Mouse (Mus musculus): ENCODE measurements around the gene Uprt. TPM values are rescaled to one million over a fixed set of nuclear protein-coding genes. Genes with fewer than 3 reads are reported as not detected.

Uprt gene
- not detected in 2 replicates for polyA plus RNA-seq (2012)

- no peak for TF ChIP-seq GATA1 (IDR thresholded peaks at IDR 0.05; ENCODE audit: low read length)
- no peak for TF ChIP-seq TAL1 (IDR thresholded peaks at IDR 0.05; ENCODE audit: low read length)
- Histone ChIP-seq H3K27me3 (ENCODE audit: control insufficient read depth) (peaks cover 11% of the 10 kb centered on the region), H3K36me3 (ENCODE audit: control insufficient read depth) (no peaks in the 10 kb centered on the region), H3K4me1 (ENCODE audit: control insufficient read depth) (peaks cover 17% of the 10 kb centered on the region), H3K9me3 (ENCODE audit: control insufficient read depth, low read length) (peaks cover 3% of the 10 kb centered on the region; the same call in 1 of the 2 replicates), H3K4me3 (replicated peaks) (peak within 1 kb of the TSS; percentile 71)
Measured at GRCm38 (mm10) chrX:104482572-104483443, at the start of gene Uprt. Gene Uprt (plus strand): TSS chrX:104482818.

GRCm38 (mm10) chrX:104433456-104433855 is 49.2 kb upstream of the Uprt start:
- H3K4me3 ChIP-seq (replicated peaks) = no peak overlapping the region
- TF ChIP-seq GATA1 (IDR thresholded peaks at IDR 0.05; ENCODE audit: low read length) (no peak), TAL1 (IDR thresholded peaks at IDR 0.05; ENCODE audit: low read length) (no peak)

GRCm38 (mm10) chrX:104452433-104452832 is 30.2 kb upstream of the Uprt start:
- Histone ChIP-seq H3K4me1 (ENCODE audit: control insufficient read depth) (no peaks in the 10 kb centered on the region), H3K4me3 (replicated peaks) (no peak overlapping the region), H3K36me3 (ENCODE audit: control insufficient read depth) (no peaks in the 10 kb centered on the region), H3K9me3 (ENCODE audit: control insufficient read depth, low read length) (no peaks in the 10 kb centered on the region), H3K27me3 (ENCODE audit: control insufficient read depth) (peaks cover 3% of the 10 kb centered on the region; the same call in 1 of the 2 replicates)
- TF ChIP-seq GATA1 (IDR thresholded peaks at IDR 0.05; ENCODE audit: low read length) (no peak), TAL1 (IDR thresholded peaks at IDR 0.05; ENCODE audit: low read length) (no peak)

More at GRCm38 (mm10) chrX:104433456-104433855, 49.2 kb upstream of the Uprt start:
- H3K36me3 ChIP-seq (ENCODE audit: control insufficient read depth) = no peaks in the 10 kb centered on the region
- H3K27me3 ChIP-seq (ENCODE audit: control insufficient read depth) = peaks cover 5% of the 10 kb centered on the region; the same call in 1 of the 2 replicates
- H3K4me1 ChIP-seq (ENCODE audit: control insufficient read depth) = no peaks in the 10 kb centered on the region
- H3K9me3 ChIP-seq (ENCODE audit: control insufficient read depth, low read length) = no peaks in the 10 kb centered on the region

GRCm38 (mm10) chrX:104461755-104462154 is 20.9 kb upstream of the Uprt start:
- Histone ChIP-seq H3K36me3 (ENCODE audit: control insufficient read depth) (no peaks in the 10 kb centered on the region), H3K27me3 (ENCODE audit: control insufficient read depth) (no peaks in the 10 kb centered on the region; the same call in 1 of the 2 replicates), H3K4me1 (ENCODE audit: control insufficient read depth) (no peaks in the 10 kb centered on the region), H3K4me3 (replicated peaks) (no peak overlapping the region), H3K9me3 (ENCODE audit: control insufficient read depth, low read length) (no peaks in the 10 kb centered on the region)
- TF ChIP-seq GATA1 (IDR thresholded peaks at IDR 0.05; ENCODE audit: low read length) (no peak), TAL1 (IDR thresholded peaks at IDR 0.05; ENCODE audit: low read length) (no peak)

GRCm38 (mm10) chrX:104464376-104464775 is 18.2 kb upstream of the Uprt start:
- TF ChIP-seq TAL1 (IDR thresholded peaks at IDR 0.05; ENCODE audit: low read length) = no peak
- no peak for TF ChIP-seq GATA1 (IDR thresholded peaks at IDR 0.05; ENCODE audit: low read length)
- no peaks in the 10 kb centered on the region for H3K9me3 ChIP-seq (ENCODE audit: control insufficient read depth, low read length)
- H3K36me3 ChIP-seq (ENCODE audit: control insufficient read depth) = no peaks in the 10 kb centered on the region
- no peaks in the 10 kb centered on the region; the same call in 1 of the 2 replicates for H3K27me3 ChIP-seq (ENCODE audit: control insufficient read depth)
- no peak overlapping the region for H3K4me3 ChIP-seq (replicated peaks)
- H3K4me1 ChIP-seq (ENCODE audit: control insufficient read depth) = no peaks in the 10 kb centered on the region

- Histone ChIP-seq H3K9me3 (ENCODE audit: control insufficient read depth, low read length) (peaks cover 2% of the 10 kb centered on the region; the same call in 1 of the 2 replicates), H3K4me1 (ENCODE audit: control insufficient read depth) (peaks cover 8% of the 10 kb centered on the region), H3K4me3 (replicated peaks) (no peak overlapping the region), H3K36me3 (ENCODE audit: control insufficient read depth) (no peaks in the 10 kb centered on the region), H3K27me3 (ENCODE audit: control insufficient read depth) (peaks cover 13% of the 10 kb centered on the region)
- no peak for TF ChIP-seq GATA1 (IDR thresholded peaks at IDR 0.05; ENCODE audit: low read length)
Measured at GRCm38 (mm10) chrX:104478041-104478440, 4.6 kb upstream of the Uprt start.

GRCm38 (mm10) chrX:104483444-104483808 is 808 bp downstream of the Uprt start:
- H3K9me3 ChIP-seq (ENCODE audit: control insufficient read depth, low read length) = peaks cover 3% of the 10 kb centered on the region; the same call in 1 of the 2 replicates
- H3K36me3 ChIP-seq (ENCODE audit: control insufficient read depth) = no peaks in the 10 kb centered on the region
- peaks cover 7% of the 10 kb centered on the region for H3K27me3 ChIP-seq (ENCODE audit: control insufficient read depth)
- peaks cover 17% of the 10 kb centered on the region for H3K4me1 ChIP-seq (ENCODE audit: control insufficient read depth)
- peak overlapping the region; percentile 71 for H3K4me3 ChIP-seq (replicated peaks)
- no peak for TF ChIP-seq GATA1 (IDR thresholded peaks at IDR 0.05; ENCODE audit: low read length)
- no peak for TF ChIP-seq TAL1 (IDR thresholded peaks at IDR 0.05; ENCODE audit: low read length)

- Histone ChIP-seq H3K9me3 (ENCODE audit: control insufficient read depth, low read length) (peaks cover 3% of the 10 kb centered on the region; the same call in 1 of the 2 replicates), H3K4me1 (ENCODE audit: control insufficient read depth) (peaks cover 21% of the 10 kb centered on the region), H3K27me3 (ENCODE audit: control insufficient read depth) (peaks cover 6% of the 10 kb centered on the region), H3K4me3 (replicated peaks) (no peak overlapping the region), H3K36me3 (ENCODE audit: control insufficient read depth) (no peaks in the 10 kb centered on the region)
- TF ChIP-seq GATA1 (IDR thresholded peaks at IDR 0.05; ENCODE audit: low read length) = no peak
- TF ChIP-seq TAL1 (IDR thresholded peaks at IDR 0.05; ENCODE audit: low read length) = no peak
Measured at GRCm38 (mm10) chrX:104485596-104485995, 3.0 kb downstream of the Uprt start.

GRCm38 (mm10) chrX:104488036-104488435 is 5.4 kb downstream of the Uprt start:
- H3K27me3 ChIP-seq (ENCODE audit: control insufficient read depth) = peaks cover 2% of the 10 kb centered on the region; the same call in 1 of the 2 replicates
- no peaks in the 10 kb centered on the region for H3K36me3 ChIP-seq (ENCODE audit: control insufficient read depth)
- TF ChIP-seq TAL1 (IDR thresholded peaks at IDR 0.05; ENCODE audit: low read length) (no peak), GATA1 (IDR thresholded peaks at IDR 0.05; ENCODE audit: low read length) (no peak)

More at GRCm38 (mm10) chrX:104488036-104488435, 5.4 kb downstream of the Uprt start:
- Histone ChIP-seq H3K4me3 (replicated peaks) (no peak overlapping the region), H3K4me1 (ENCODE audit: control insufficient read depth) (peaks cover 14% of the 10 kb centered on the region), H3K9me3 (ENCODE audit: control insufficient read depth, low read length) (peaks cover under 1% of the 10 kb centered on the region; the same call in 1 of the 2 replicates)
